Mouse (Mus musculus): Measurements from ENCODE around the gene Pepd. TPM values are rescaled to one million over a fixed set of nuclear protein-coding genes. Genes with fewer than 3 reads are reported as not detected.

Pepd gene
- polyA plus RNA-seq (2012), result 15.6 and 17.7 TPM in 2 replicates

DNA sequence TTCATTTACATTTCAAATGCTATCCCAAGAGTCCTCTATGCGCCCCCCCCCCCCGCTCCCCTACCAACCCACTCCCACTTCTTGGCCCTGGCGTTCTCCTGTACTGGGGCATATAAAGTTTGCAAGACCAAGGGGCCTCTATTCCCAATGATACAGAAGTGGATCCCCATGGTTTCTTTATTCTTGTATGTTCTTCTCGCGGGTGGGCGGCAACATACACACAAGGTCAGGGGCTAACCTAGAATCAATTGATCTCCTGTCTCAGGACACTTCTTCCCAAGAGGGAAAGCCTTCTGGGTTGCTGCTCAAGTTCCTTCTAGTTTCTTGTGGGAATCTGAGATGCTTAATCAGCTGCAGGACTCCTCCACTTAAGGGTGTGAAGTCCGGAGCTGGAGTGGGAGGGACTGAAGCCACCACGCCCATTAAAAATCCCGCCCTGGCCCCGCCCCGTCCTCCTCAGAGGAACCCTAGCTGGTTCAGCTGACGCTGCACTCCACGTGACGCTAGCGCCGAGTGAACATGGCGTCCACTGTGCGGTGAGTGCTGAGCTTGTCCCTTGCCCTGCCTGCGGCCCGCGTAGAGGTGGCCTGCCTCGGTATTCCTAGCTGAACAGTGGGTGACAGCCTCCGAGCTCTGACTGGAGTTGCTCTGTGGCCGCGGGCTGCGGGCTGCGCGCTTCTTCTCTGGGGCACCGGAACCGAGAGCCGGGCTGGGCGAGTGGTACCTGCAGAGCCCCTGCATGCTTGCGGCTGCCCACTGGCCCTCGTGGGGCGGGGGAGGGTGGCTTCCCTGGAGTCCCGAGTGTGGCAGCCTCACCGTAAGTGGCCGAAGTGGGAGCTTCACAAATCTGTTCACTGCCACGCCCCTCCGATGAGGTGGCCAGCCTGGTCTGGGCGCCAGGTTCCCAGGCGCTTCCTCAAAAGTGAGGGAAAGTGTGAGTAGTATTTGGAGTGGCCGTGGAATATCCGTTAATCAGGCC is at the start of gene Pepd:
Gene Pepd (plus strand): TSS at position 461 of the 979 bp plus-strand sequence.
- no peak for TF ChIP-seq GATA1 (IDR thresholded peaks at IDR 0.05; ENCODE audit: low read length)

DNA sequence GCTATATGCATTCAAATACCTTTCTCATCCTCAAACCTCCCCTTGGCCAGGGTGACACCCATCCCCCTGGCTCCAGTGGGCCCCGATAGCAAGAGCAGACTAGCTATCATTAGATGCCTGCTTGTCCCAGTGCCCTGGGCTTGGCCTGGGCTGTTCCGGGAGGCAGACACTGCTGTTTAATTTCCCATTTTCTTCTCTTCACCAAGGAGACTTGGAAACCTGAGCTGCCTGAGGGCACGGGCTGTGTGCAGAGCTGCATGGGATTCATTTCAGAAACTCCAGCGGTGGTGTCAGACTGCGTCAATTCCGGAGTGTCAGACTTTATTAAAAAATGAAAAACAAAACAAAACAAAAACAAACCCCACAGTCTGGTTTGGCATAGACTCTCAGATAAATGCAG is 44.9 kb upstream of the Pepd start:
- TF ChIP-seq GATA1 (IDR thresholded peaks at IDR 0.05; ENCODE audit: low read length), result no peak

DNA sequence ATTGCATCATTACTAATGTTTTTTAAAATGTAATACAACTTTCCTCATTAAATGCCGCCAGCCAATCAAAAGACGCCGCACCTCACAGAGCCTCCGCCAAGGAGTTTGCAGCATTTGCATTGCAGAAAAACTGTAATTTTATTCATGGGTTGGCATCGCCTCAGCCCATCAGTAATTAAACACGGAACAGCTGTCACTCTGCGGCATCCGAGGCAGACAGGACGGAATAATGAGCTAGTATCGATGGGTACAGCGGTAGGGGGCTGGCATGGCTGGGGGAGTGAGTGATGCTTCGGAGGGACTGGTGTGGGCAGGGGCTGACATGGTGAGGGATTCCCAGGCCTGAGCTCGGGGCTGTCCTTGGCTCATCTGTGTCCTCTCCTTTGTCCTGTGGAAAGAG is 42.5 kb upstream of the Pepd start:
- no peak for TF ChIP-seq GATA1 (IDR thresholded peaks at IDR 0.05; ENCODE audit: low read length)

DNA sequence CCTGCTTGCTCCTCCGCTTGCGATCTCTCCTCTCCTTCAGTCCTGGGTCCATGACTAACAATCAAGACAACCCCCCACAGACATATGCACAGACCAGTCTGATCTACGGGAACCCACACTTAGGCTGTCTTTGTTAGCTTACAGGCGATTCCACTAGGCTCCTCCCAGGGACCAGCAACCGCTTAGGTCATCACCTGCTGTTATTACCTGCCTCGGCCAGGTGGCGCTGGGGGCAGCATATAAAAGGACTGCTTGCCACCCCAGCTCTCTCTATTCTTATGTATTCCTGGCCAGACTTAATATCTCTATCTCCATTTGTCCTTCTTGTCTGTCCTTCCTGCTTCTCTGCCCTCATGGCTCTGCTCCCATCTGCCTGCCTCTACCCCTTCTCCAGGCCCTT is 35.4 kb upstream of the Pepd start:
- no peak for TF ChIP-seq GATA1 (IDR thresholded peaks at IDR 0.05; ENCODE audit: low read length)

DNA sequence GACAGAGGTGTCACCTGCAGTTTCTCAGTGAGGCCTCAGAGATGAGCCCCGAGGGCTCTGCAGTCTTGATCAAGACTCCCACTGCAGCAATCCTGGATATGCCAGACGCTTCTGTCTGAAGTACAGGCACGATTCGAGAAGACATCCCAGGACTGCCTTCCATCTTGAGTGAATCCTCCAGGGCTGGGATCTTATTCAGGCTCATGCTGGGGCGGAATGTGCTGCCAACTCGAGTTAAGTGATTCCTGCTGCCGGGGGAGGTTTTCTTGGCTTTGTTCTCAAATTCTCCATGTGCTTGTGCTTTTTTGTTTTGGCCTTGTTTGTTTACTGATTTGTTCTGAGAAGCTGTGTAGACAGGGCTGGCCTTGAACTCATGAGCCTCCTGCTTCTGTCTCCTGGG is 34.4 kb upstream of the Pepd start:
- TF ChIP-seq GATA1 (IDR thresholded peaks at IDR 0.05; ENCODE audit: low read length), result no peak

DNA sequence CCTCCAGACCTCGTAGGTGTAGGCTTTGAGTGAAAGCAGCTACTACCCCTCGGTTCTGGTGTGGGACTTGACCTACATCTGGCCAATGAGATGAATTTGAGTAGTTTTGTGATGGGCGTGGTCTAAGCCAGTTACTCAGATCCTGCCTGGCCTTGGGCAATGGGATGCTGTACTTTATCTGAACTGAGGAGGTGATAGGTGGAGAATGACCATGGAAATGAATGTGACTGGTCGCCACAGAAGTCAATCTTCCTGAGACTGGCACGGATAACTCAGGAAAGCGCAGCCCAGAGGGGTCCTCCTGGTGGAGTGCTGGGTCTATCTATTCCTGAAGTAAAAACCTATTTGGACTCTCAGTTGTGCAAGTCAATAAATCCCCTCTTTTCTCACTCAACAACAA is 23.7 kb upstream of the Pepd start:
- no peak for TF ChIP-seq GATA1 (IDR thresholded peaks at IDR 0.05; ENCODE audit: low read length)

DNA sequence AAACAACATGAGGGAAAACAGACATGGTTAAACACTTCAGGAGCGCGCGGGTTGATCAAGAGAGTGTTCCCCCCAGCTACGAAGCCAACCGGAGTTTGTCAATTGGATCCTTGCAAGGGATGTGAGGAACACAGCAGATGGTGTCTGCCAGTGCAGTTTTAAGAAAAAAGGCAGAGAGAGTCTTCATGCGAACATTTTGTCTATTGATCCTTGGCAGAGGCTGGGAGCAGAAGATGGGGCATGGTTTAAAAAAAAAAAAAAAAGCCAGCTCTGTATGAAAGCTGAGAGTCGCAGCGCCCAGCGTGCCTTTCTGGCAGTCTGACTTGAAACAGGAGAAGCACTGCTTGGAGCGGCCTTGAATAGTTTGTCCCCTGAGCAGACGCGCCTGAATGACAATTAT is 23.3 kb upstream of the Pepd start:
- no peak for TF ChIP-seq GATA1 (IDR thresholded peaks at IDR 0.05; ENCODE audit: low read length)

DNA sequence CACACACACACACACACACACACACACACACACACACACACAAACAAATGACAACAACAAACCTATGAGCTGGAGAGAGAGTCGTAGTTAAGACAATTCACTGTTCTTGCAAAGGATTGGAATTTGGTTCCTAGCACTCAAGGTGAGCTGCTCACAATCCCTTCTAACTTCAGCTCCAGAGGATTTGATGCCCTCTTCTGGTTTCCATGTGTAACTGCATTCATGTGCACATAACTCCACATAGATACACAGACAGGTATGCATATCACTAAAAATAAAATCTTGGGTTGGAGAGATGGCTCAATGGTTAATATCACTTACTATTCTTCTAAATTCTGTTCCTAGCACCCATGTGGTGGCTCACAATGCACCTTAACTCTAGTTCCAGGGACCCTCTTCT is 19.3 kb upstream of the Pepd start:
- TF ChIP-seq GATA1 (IDR thresholded peaks at IDR 0.05; ENCODE audit: low read length), result no peak

DNA sequence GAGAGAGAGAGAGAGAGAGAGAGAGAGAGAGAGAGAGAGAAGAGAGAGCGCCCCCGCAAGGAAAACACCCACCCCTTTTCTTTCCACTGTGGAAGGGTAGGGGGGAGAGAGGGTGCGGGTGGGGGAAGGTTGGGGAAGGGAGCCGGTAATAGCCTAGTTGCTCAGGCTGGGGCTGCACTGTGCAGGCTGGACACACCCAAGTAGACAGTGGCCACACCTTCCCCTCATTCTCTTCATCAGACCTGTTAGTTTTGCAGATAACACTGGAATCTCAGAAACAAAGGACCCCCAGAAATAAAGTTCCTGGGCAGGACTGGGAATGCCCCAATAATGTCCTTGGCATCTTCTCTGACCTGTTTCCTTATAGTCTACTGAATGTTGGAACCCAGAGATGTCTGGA is 15.7 kb upstream of the Pepd start:
- no peak for TF ChIP-seq GATA1 (IDR thresholded peaks at IDR 0.05; ENCODE audit: low read length)

DNA sequence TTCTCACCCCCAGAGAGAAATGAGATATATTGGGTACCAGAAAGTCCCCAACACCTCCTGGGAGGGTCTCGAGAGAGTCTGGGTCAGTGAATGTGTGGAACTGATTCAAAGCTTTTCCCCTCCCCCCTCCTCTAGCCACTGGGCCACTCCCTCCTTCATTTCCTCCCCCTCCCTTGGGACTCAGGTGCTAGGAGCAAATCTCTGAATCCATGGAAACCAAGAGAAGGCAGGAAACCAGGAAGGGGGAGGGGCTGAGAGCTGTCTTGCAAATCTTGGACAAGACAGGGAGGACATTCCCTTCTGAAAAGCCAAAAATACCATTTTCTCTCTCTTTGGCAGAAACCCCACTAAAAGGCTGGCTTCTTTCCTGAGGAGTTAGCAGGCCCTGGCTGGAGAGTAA is 15.1 kb upstream of the Pepd start:
- TF ChIP-seq GATA1 (IDR thresholded peaks at IDR 0.05; ENCODE audit: low read length), result no peak

DNA sequence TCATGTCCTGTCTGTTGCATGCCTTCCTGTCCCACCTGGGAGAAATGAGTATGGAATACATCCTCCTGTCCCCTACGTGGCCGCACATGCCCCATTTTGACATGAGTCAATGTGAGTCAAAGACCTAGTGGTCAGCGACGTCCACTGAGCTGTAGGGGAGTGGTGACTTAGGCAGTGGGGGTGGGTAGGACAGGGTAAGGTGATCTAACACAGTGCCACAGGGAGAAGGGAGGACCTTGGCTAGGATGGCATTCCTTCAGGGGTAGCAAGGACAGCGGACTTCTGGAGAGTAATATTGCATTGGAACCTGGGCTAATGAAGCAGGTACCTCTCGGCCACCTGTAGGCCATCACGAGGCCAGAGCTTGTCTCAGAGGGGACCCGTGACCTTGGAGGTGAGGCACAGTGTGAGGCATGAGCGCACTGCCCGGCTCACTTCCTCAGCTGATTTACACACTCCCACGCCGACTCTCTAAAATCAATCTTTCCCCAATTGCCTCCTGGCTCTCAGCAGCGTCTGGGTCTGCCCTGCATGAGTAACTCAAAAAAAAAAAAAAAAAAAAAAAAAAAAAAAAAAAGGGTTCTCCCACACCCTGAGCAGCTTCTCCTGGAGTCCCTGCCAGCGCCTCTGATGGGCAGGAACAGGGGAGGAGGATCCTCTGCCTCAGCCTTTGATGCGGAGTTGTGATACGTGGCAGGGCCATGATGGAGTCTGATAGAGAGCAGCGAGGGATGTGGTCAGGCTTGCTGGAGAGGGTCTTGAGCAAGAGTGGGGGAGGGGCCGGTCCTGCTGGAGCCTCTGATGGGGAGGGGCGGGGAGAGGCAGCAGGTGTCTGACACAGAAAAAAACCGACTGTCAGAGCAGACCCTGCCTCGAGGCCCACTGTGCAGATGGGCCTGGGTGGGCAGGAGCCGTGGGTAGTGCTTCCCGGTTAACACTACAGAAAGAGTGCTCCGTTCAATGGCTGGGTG is 1.8 kb upstream of the Pepd start:
- TF ChIP-seq GATA1 (IDR thresholded peaks at IDR 0.05; ENCODE audit: low read length), result no peak

DNA sequence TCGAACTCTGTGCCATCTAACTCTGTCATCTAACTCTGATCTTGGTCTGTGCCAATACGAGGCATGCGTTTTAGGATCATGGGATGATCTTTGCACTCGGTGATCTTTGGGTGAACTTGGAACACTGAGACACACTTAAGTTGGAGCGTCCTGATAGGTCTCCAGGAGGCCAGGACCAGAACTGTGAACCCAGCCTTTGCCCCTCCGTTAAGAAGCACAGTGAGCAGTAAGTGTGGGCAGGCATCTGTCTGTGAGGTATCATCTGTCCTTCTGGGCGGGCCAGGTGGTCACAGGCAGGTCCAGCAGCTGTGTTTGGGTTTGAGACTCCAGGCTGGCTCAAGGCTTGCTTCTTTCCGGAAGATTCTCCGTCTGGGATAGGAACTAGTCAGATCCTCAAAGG is 1.8 kb downstream of the Pepd start:
- no peak for TF ChIP-seq GATA1 (IDR thresholded peaks at IDR 0.05; ENCODE audit: low read length)

DNA sequence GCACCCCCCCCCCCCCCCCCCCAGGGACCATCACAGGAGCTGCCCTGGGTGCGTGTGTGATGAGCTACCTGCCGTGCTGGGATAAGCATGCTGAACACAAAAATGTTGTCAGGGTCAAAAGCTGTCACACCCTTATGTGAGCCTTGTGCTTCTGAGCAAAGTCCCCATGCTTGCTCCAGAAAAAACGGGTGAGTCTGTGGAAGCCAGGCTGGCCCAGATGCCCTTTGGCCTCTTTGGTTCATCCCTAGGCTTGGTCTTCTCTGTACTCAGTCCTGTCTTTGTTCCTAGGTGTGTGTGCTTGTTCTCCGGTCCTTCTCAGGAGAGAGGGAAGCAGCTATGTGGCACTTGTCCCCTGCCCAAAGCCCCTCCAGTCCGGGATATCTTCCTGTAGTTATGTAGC is 3.4 kb downstream of the Pepd start:
- no peak for TF ChIP-seq GATA1 (IDR thresholded peaks at IDR 0.05; ENCODE audit: low read length)

DNA sequence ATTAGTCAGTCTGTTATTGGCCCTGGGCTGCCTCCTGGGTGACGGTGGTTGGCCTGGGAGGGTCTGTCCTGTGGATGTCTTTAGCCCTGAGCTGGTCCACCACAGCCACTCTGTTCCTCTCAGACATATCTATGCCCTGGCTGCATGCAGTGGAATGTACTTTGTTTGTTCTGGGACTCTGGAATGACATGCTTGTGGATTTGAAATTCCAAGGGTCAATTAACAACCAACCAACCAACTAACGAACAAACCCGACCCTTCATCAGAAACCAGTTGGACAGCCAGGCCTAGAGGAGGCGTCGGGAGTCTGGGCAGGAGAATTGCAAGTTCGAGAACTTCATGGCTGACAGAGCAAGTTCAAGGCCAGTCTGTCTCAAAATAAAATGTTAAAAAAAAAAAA is 5.4 kb downstream of the Pepd start:
- no peak for TF ChIP-seq GATA1 (IDR thresholded peaks at IDR 0.05; ENCODE audit: low read length)

DNA sequence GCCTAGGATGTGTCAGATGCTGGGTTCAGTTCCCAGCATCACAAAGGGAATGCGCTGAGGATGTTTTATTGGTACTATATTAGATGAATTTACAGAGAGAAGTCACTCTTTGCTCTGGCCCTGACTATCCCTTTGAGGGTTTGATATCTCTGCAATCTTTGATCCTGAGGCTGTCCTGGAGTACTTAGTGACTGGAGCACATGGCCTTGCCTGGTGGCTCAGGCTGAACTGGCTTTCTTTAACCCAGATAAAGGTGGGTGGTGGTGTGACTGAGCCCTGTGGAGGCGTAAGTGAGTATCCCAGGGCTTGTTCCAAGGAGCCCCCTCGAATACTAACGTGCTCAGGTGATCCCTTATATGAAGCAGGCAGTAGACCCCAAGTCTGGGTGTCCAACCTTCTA is 5.8 kb downstream of the Pepd start:
- no peak for TF ChIP-seq GATA1 (IDR thresholded peaks at IDR 0.05; ENCODE audit: low read length)

DNA sequence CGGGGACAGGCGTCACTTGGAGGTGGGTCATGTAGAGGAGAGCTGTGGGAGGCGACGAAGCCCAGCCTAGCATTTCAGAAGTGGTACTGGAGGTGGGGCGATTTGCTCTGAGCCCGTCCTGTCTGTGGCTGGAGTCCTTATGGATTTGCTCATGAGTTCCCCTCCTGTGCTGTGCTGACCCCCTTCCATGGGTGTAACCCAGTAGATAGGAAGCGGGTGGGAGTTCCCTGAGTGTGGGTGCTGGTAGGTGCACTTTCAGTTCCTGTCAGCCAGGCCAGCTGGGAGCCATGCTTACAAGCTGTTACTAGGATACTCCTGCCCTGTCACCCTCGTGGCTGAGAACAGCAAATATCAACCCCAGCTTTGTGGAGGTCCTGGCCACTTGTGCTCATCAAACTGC is 6.2 kb downstream of the Pepd start:
- TF ChIP-seq GATA1 (IDR thresholded peaks at IDR 0.05; ENCODE audit: low read length), result no peak
